17 mouse cellular contexts compared by ENCODE assay signal in the genomic region with DNA sequence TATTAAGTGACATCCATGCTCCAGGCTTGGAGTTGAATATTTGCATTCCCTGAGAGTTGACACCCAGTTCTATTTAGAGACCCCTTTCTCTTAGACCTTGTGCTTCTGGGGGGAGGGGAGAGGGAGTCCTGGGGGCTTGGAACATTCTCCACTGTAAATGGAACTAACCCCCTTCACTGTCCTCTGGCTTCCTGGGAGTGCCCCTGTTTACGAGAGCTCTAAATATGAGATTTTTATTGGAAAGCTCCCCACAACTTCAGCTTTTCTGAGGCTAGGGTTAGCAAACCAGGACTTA.
DNase-seq lines count a peak whose midpoint lies in the region; ATAC-seq lines count a peak whose summit lies in the region.
"Had no signal": no experiment of that assay in that cellular context is flagged by ENCODE, and none has a peak within 500 bp of the region (broad histone marks: within the 10 kb centered on the region; RNA-seq: fewer than 3 reads in every experiment).

No protein-coding gene starts in this region.

- no peak overlapping the region for H3K4me3 ChIP-seq in hindbrain, embryonic 12.5 days
- H3K4me3 ChIP-seq in hindbrain, embryonic 11.5 days (ENCODE audit: low read depth, low read length), result no peak overlapping the region
- no peak overlapping the region for H3K4me3 ChIP-seq in embryonic facial prominence, embryonic 10.5 days
- H3K4me3 ChIP-seq in forebrain, embryonic 14.5 days (ENCODE audit: low read depth, low read length), result no peak overlapping the region
- H3K4me3 ChIP-seq in midbrain, embryonic 13.5 days (replicated peaks), result no peak overlapping the region
- no peak overlapping the region for H3K4me3 ChIP-seq in liver, embryonic 11.5 days (ENCODE audit: low read depth, low read length)
- H3K4me3 ChIP-seq: liver, embryonic 12.5 days; megakaryocyte, embryonic 14.5 days had no signal

- DNase-seq in hindbrain, embryonic 11.5 days (ENCODE audit: low spot score), result no peak
- no peak for DNase-seq in embryonic facial prominence, embryonic 10.5 days (ENCODE audit: low spot score)
- no peak for DNase-seq in forebrain, embryonic 14.5 days (ENCODE audit: low spot score)
- DNase-seq in T-cell, adult 2 months (ENCODE audit: low spot score), result no peak
- DNase-seq in liver, embryonic 11.5 days (ENCODE audit: low spot score), result no peak
- DNase-seq in ovary, adult 18-20 months (ENCODE audit: low spot score), result no peak
- DNase-seq: adrenal gland, adult 2 months; B cell, adult 2 months; cerebellum, adult 18-20 months; heart, postnatal 10 days; layer of hippocampus, adult 9-11 months; right cerebral cortex, postnatal 25 days had no signal

- H3K36me3 ChIP-seq in hindbrain, embryonic 12.5 days, result no peaks in the 10 kb centered on the region
- no peaks in the 10 kb centered on the region for H3K36me3 ChIP-seq in hindbrain, embryonic 11.5 days (ENCODE audit: control insufficient read depth, insufficient read depth, low read length)
- no peaks in the 10 kb centered on the region for H3K36me3 ChIP-seq in embryonic facial prominence, embryonic 10.5 days (replicated peaks)
- H3K36me3 ChIP-seq in forebrain, embryonic 14.5 days (ENCODE audit: control insufficient read depth, insufficient read depth, low read length), result no peaks in the 10 kb centered on the region
- H3K36me3 ChIP-seq in midbrain, embryonic 13.5 days, result no peaks in the 10 kb centered on the region
- no peaks in the 10 kb centered on the region for H3K36me3 ChIP-seq in liver, embryonic 11.5 days (ENCODE audit: control insufficient read depth, insufficient read depth, low read length)
- H3K36me3 ChIP-seq: liver, embryonic 12.5 days had no signal

- no peaks in the 10 kb centered on the region for H3K9me3 ChIP-seq in hindbrain, embryonic 12.5 days (replicated peaks)
- no peaks in the 10 kb centered on the region for H3K9me3 ChIP-seq in hindbrain, embryonic 11.5 days (ENCODE audit: control insufficient read depth, low read length)
- H3K9me3 ChIP-seq in embryonic facial prominence, embryonic 10.5 days, result no peaks in the 10 kb centered on the region
- H3K9me3 ChIP-seq in forebrain, embryonic 14.5 days (replicated peaks; ENCODE audit: control insufficient read depth, low read length), result no peaks in the 10 kb centered on the region
- H3K9me3 ChIP-seq in midbrain, embryonic 13.5 days, result no peaks in the 10 kb centered on the region
- H3K9me3 ChIP-seq in liver, embryonic 11.5 days (ENCODE audit: control insufficient read depth, low read length), result no peaks in the 10 kb centered on the region
- H3K9me3 ChIP-seq: liver, embryonic 12.5 days had no signal

- H3K27ac ChIP-seq in hindbrain, embryonic 12.5 days, result 0 out of 2 replicates have a peak overlapping the region, but pooled peaks have one; percentile 35
- H3K27ac ChIP-seq in hindbrain, embryonic 11.5 days (ENCODE audit: low read depth, low read length), result no peak overlapping the region
- peak overlapping the region; percentile 70 for H3K27ac ChIP-seq in embryonic facial prominence, embryonic 10.5 days (replicated peaks)
- H3K27ac ChIP-seq in forebrain, embryonic 14.5 days (ENCODE audit: low read depth, low read length), result peak overlapping the region; percentile 22; the same call in 1 of the 2 replicates
- peak overlapping the region; percentile 57 for H3K27ac ChIP-seq in midbrain, embryonic 13.5 days
- no peak overlapping the region for H3K27ac ChIP-seq in liver, embryonic 11.5 days (ENCODE audit: low read depth, low read length)
- H3K27ac ChIP-seq: liver, embryonic 12.5 days had no signal

- H3K4me1 ChIP-seq in hindbrain, embryonic 12.5 days, result peaks cover 10% of the 10 kb centered on the region
- H3K4me1 ChIP-seq in hindbrain, embryonic 11.5 days (replicated peaks; ENCODE audit: control insufficient read depth, insufficient read depth, low read length), result peaks cover 5% of the 10 kb centered on the region; the same call in 1 of the 2 replicates
- peaks cover 36% of the 10 kb centered on the region for H3K4me1 ChIP-seq in embryonic facial prominence, embryonic 10.5 days
- peaks cover 10% of the 10 kb centered on the region; the same call in 1 of the 2 replicates for H3K4me1 ChIP-seq in forebrain, embryonic 14.5 days (ENCODE audit: control insufficient read depth, insufficient read depth, low read length)
- peaks cover 24% of the 10 kb centered on the region for H3K4me1 ChIP-seq in midbrain, embryonic 13.5 days (replicated peaks)
- H3K4me1 ChIP-seq in liver, embryonic 11.5 days (replicated peaks; ENCODE audit: control insufficient read depth, insufficient read depth, low read length), result peaks cover 21% of the 10 kb centered on the region

- no peak overlapping the region for H3K9ac ChIP-seq in hindbrain, embryonic 12.5 days
- no peak overlapping the region for H3K9ac ChIP-seq in hindbrain, embryonic 11.5 days (ENCODE audit: low read depth, low read length)
- H3K9ac ChIP-seq in forebrain, embryonic 14.5 days (ENCODE audit: low read length), result no peak overlapping the region
- H3K9ac ChIP-seq in midbrain, embryonic 13.5 days (replicated peaks), result no peak overlapping the region
- no peak overlapping the region for H3K9ac ChIP-seq in liver, embryonic 11.5 days (ENCODE audit: low read depth, low read length)
- H3K9ac ChIP-seq: liver, embryonic 12.5 days had no signal

- ATAC-seq in hindbrain, embryonic 12.5 days (ENCODE audit: low FRiP score), result no peak
- no peak for ATAC-seq in hindbrain, embryonic 11.5 days (ENCODE audit: low FRiP score)
- ATAC-seq in forebrain, embryonic 14.5 days, result no peak; the same call in 1 of the 2 replicates
- ATAC-seq in midbrain, embryonic 13.5 days, result no peak; the same call in 1 of the 2 replicates
- ATAC-seq in liver, embryonic 11.5 days (replicated peaks; ENCODE audit: low FRiP score), result no peak
- ATAC-seq: liver, embryonic 12.5 days; lung, postnatal 0 days had no signal

- 42% methylated on average over 1 of the region's 1 CpGs for WGBS in hindbrain, embryonic 12.5 days
- 65% methylated on average over 1 of the region's 1 CpGs for WGBS in hindbrain, embryonic 11.5 days
- 77% methylated on average over 1 of the region's 1 CpGs for WGBS in embryonic facial prominence, embryonic 10.5 days
- WGBS in forebrain, embryonic 14.5 days, result 24% methylated on average over 1 of the region's 1 CpGs
- 54% methylated on average over 1 of the region's 1 CpGs for WGBS in midbrain, embryonic 13.5 days
- 79% methylated on average over 1 of the region's 1 CpGs for WGBS in liver, embryonic 11.5 days

- no peak overlapping the region for H3K4me2 ChIP-seq in hindbrain, embryonic 12.5 days (replicated peaks)
- no peak overlapping the region for H3K4me2 ChIP-seq in hindbrain, embryonic 11.5 days (replicated peaks; ENCODE audit: low read depth, low read length)
- no peak overlapping the region for H3K4me2 ChIP-seq in forebrain, embryonic 14.5 days (ENCODE audit: low read length)
- H3K4me2 ChIP-seq in midbrain, embryonic 13.5 days (replicated peaks), result no peak overlapping the region
- no peak overlapping the region for H3K4me2 ChIP-seq in liver, embryonic 11.5 days
- H3K4me2 ChIP-seq: liver, embryonic 12.5 days had no signal

- no peaks in the 10 kb centered on the region for H3K27me3 ChIP-seq in hindbrain, embryonic 12.5 days
- no peaks in the 10 kb centered on the region for H3K27me3 ChIP-seq in hindbrain, embryonic 11.5 days (ENCODE audit: control insufficient read depth, insufficient read depth, low read length)
- H3K27me3 ChIP-seq in embryonic facial prominence, embryonic 10.5 days (replicated peaks; ENCODE audit: low read depth, poor library complexity, severe bottlenecking), result no peaks in the 10 kb centered on the region
- H3K27me3 ChIP-seq in forebrain, embryonic 14.5 days (replicated peaks; ENCODE audit: control insufficient read depth, insufficient read depth, low read length), result no peaks in the 10 kb centered on the region
- H3K27me3 ChIP-seq in midbrain, embryonic 13.5 days, result no peaks in the 10 kb centered on the region
- no peaks in the 10 kb centered on the region for H3K27me3 ChIP-seq in liver, embryonic 11.5 days (replicated peaks; ENCODE audit: control insufficient read depth, insufficient read depth, low read length)
- H3K27me3 ChIP-seq: liver, embryonic 12.5 days had no signal

Comparison
In these comparisons a context has a peak if more than half of its experiments do, and no peak if none do; other contexts are left out.
1. H3K27ac ChIP-seq: peak in hindbrain, embryonic 12.5 days (single experiment), embryonic facial prominence, embryonic 10.5 days (single experiment), forebrain, embryonic 14.5 days (single experiment) and midbrain, embryonic 13.5 days (single experiment); none in hindbrain, embryonic 11.5 days (single experiment) and liver, embryonic 11.5 days (single experiment).